Mouse (Mus musculus) heart, embryonic 11.5 days (tissue): Measurements from ENCODE around the gene Dnaaf5. TPM values are rescaled to one million over a fixed set of nuclear protein-coding genes. Genes with fewer than 3 reads are reported as not detected.

Experiments
- ATAC-seq: fragments of 200-750 bp; cut with Nextera tagmentation; replicated peaks from 2 replicates; pipeline ENCODE4 v1.8.0; 2017; ENCODE audit warnings: moderate library complexity; ENCODE audit not compliant: insufficient number of reproducible peaks, low FRiP score, low TSS enrichment
- H3K27ac ChIP-seq: fragments of 300-500 bp; sonication (generic); 2 replicates; pipeline ENCODE4 v1.5.1; 2014; ENCODE audit warnings: mild to moderate bottlenecking, low read depth, low read length
- H3K27me3 ChIP-seq: fragments of 300-500 bp; sonication (generic); 2 replicates; pipeline ENCODE4 v1.6.1; 2014; ENCODE audit warnings: mild to moderate bottlenecking, low read length, mixed read lengths; ENCODE audit not compliant: control insufficient read depth, insufficient read depth
- H3K36me3 ChIP-seq: fragments of 300-500 bp; sonication (generic); 2 replicates; pipeline ENCODE4 v1.6.1; 2014; ENCODE audit warnings: mild to moderate bottlenecking, low read length, moderate library complexity, mixed read lengths; ENCODE audit not compliant: control insufficient read depth, insufficient read depth
- H3K4me1 ChIP-seq: fragments of 300-500 bp; sonication (generic); 2 replicates; pipeline ENCODE4 v1.6.1; 2014; ENCODE audit warnings: low read length; ENCODE audit not compliant: control insufficient read depth, insufficient read depth
- H3K4me2 ChIP-seq: fragments of 300-500 bp; sonication (generic); 2 replicates; pipeline ENCODE4 v1.6.1; 2014; ENCODE audit warnings: mild to moderate bottlenecking, moderate library complexity
- H3K4me3 ChIP-seq: fragments of 300-500 bp; sonication (generic); 2 replicates; pipeline ENCODE4 v1.5.1; 2014; ENCODE audit warnings: low read depth, low read length
- H3K9ac ChIP-seq: fragments of 300-500 bp; sonication (generic); 2 replicates; pipeline ENCODE4 v1.6.1; 2014; ENCODE audit warnings: mild to moderate bottlenecking, low read depth, low read length, moderate library complexity
- H3K9me3 ChIP-seq: fragments of 300-500 bp; sonication (generic); replicated peaks from 2 replicates; pipeline ENCODE4 v1.6.1; 2016; ENCODE audit warnings: low read length; ENCODE audit not compliant: control insufficient read depth
- WGBS: fragments of 180-500 bp; shearing (Covaris S2); extraction: QIAGEN DNeasy Blood & Tissue Kit; methylation state at CpG from one replicate; pipeline ENCODE4 v1.1.7; 2014; ENCODE audit not compliant: insufficient replicate concordance; 5-methylcytosine and 5-hydroxymethylcytosine counted together
- polyA plus RNA-seq: library from polyadenylated mRNA; unstranded; fragments of >200 nt; fragmentation: Nextera tagmentation; extraction: Ambion mirVana; gene quantifications from 2 replicates; pipeline ENCODE4 v1.2.1, GENCODE M21; 2014

Gene Dnaaf5
- polyA plus RNA-seq, 1 experiment from 2014 or later: 6.9 TPM

DNA sequence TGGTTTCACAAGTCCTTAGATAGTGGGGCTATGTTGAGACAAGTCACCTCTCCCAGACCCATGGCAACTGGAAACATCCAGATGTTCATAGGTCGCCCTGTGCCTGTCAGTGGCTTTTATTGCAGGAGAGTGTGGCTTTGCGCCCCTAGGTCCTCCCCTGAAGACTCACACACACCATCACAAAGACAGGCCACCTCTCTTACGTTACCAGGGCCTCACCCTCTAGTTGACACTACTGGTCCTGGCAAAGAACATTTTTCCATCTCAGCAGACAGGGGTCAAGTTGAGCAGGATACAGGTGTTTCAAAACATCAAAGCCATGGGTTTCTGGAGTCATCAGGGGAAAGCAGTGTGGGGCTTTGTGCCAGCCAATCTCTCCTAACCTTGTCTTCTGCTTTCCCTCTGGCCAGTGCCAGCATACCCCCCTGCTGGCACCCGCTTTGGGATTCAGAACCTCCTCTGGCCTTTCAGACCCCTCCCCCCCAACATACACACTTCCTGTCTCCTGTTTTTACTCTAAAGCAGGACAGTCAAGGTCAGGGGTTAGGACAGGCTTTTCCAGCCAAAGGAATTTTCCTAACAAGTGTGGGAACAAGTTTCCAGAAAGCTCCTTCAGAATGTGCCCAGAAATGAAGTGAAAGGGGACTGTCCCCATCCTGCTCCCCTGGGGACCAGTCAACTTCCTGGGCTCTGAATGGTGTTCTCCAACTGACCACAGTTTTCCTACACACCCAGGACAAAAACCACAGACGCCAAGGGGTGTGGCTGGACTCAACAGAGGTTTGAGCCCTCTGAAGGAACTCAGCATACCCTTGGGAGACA lies 31.7 kb upstream of the Dnaaf5 start:
- H3K9me3 ChIP-seq: peaks cover 2% of the 10 kb centered on the region; the same call in 1 of the 2 replicates
- H3K4me1 ChIP-seq: peaks cover 10% of the 10 kb centered on the region
- 54% methylated on average over 5 of the region's 5 CpGs for WGBS
- H3K36me3 ChIP-seq: no peaks in the 10 kb centered on the region
- 0 out of 2 replicates have a peak, but pooled peaks have one; percentile 18 for ATAC-seq
- H3K4me2 ChIP-seq: no peak overlapping the region
- H3K27ac ChIP-seq: no peak overlapping the region; the same call in 1 of the 2 replicates
- H3K4me3 ChIP-seq: no peak overlapping the region
- no peaks in the 10 kb centered on the region for H3K27me3 ChIP-seq
- no peak overlapping the region for H3K9ac ChIP-seq

DNA sequence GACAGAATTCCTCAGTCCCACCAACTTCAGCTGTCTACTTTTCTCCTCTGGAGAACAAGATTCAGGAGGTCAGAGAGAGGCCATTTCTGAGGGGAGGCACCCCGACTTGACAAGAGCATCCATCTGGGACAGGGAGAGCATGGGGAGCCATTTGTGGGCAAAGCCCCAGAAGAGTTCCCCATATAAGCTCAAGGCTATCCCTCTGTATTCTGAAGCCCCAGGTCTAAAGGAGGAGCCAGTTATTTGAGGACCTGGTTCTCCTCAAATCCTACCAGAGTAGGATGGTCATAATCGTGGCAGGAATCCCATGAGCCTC lies 31.1 kb upstream of the Dnaaf5 start:
- no peak for ATAC-seq
- Histone ChIP-seq H3K4me2 (no peak overlapping the region), H3K9me3 (peaks cover 2% of the 10 kb centered on the region; the same call in 1 of the 2 replicates), H3K36me3 (no peaks in the 10 kb centered on the region), H3K27ac (no peak overlapping the region), H3K9ac (no peak overlapping the region), H3K4me1 (peaks cover 10% of the 10 kb centered on the region), H3K4me3 (no peak overlapping the region), H3K27me3 (no peaks in the 10 kb centered on the region)
- WGBS: 61% methylated on average over 2 of the region's 2 CpGs

DNA sequence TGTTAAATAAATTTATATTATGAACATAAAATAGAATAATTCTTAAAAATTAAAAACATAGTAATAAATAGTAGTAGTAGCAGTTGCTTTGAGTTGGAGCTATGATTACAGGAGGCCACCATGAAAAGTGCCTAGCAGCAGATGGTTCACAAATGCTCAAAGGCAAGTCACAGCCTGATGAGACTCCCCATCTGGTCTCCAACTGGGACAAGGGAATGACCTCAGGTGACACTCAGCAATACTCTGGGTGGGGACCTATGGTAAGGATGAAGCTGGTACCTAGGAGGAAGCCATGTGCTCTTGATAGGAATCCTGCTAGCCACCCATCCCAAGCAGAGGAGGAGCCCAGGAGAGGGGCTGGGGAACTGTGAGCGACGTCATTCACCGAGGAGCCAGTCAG lies 24.3 kb upstream of the Dnaaf5 start:
- Histone ChIP-seq H3K36me3 (no peaks in the 10 kb centered on the region), H3K9me3 (peaks cover 2% of the 10 kb centered on the region; the same call in 1 of the 2 replicates), H3K9ac (no peak overlapping the region), H3K4me2 (no peak overlapping the region), H3K4me1 (peaks cover 3% of the 10 kb centered on the region; the same call in 1 of the 2 replicates), H3K27ac (no peak overlapping the region), H3K27me3 (peaks cover 12% of the 10 kb centered on the region), H3K4me3 (no peak overlapping the region)
- 75% methylated on average over 3 of the region's 3 CpGs for WGBS
- no peak for ATAC-seq

DNA sequence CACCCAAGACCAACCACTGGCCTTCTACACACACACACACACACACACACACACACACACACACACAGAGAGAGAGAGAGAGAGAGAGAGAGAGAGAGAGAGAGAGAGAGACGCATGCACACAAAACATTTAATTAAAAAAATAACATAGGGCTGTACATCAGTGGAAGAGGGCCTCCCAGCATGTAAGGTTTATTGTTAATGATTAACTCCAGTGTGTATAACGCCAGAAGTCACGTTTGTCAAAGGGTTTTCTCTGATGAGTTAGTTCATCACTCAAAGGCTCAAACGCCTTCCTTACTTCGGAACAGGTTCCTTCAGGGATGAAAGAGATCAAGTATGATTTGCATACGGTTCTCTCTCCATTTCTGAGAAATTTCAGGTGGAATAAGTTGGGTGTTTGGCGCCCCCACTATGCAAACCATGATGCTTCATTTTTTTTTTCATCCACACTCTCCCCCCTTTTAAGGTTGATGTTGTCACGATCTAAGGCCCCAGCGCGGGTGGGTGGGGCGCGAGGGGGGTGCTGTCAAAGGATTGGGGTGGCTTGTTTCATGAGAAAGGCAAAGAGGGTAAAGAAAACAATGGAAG lies 21.5 kb upstream of the Dnaaf5 start:
- 0 out of 2 replicates have a peak overlapping the region, but pooled peaks have one; percentile 75 for H3K9ac ChIP-seq
- no peaks in the 10 kb centered on the region for H3K36me3 ChIP-seq
- H3K9me3 ChIP-seq: no peaks in the 10 kb centered on the region
- peaks cover 3% of the 10 kb centered on the region; the same call in 1 of the 2 replicates for H3K4me1 ChIP-seq
- peak overlapping the region; percentile 93 for H3K4me2 ChIP-seq
- H3K27ac ChIP-seq: no peak overlapping the region
- 34% methylated on average over 12 of the region's 12 CpGs for WGBS
- H3K27me3 ChIP-seq: peaks cover 15% of the 10 kb centered on the region
- H3K4me3 ChIP-seq: peak overlapping the region; percentile 64
- no peak for ATAC-seq

DNA sequence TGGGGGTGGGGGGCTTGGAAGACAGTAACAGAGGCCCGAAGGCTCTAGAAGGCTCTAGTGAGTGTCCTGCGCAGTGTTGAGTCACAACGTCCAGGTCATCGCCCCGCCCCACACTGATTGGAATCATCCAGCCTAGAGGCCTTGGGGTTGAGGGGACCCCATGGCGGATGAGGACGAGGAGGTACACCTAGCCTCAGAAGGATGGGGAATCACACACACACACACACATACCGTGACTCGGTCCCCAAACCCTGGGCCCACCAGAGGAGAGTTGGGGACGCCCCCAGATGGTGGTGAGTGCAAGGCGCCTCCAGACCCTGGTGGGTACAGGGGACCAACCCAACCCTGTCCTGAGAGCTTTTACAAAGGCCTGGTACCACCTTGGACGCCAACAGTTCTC lies 20.9 kb upstream of the Dnaaf5 start:
- peak; percentile 19; the same call in 1 of the 2 replicates for ATAC-seq
- peaks cover 3% of the 10 kb centered on the region; the same call in 1 of the 2 replicates for H3K4me1 ChIP-seq
- H3K9ac ChIP-seq: peak overlapping the region; percentile 75
- peak overlapping the region; percentile 93 for H3K4me2 ChIP-seq
- no peaks in the 10 kb centered on the region for H3K36me3 ChIP-seq
- H3K27ac ChIP-seq: no peak overlapping the region
- 5% methylated on average over 11 of the region's 12 CpGs for WGBS
- no peaks in the 10 kb centered on the region for H3K9me3 ChIP-seq
- H3K27me3 ChIP-seq: peaks cover 15% of the 10 kb centered on the region
- peak overlapping the region; percentile 64 for H3K4me3 ChIP-seq

DNA sequence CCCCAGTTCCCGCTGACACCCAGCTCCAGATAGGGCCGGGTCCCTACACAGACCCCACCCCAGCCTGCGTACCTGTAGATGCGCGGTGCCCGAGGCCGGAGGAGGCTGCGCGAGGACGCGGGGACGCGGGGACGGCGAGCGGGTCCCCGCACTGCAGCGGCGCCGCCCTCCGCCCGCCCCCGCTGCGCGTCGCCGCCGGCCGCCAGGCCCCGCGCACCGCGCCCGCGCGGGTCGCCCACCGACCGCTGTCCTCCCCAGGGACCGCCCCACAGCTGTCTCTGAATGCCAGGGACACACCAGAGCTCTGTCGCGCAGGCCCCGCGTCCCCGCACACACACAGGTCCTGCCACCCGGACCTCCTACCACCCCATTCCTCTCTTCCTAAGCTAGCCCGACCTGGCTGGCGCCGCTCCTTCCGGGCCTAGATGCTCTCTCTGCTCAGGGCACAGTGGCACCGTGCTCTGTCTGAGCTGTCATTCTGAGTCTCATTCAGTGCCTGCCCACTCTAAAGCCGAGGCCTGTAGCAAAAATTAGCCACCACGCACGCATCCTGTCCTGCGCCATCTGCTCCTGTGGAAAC lies 20.4 kb upstream of the Dnaaf5 start:
- H3K4me1 ChIP-seq: peaks cover 3% of the 10 kb centered on the region; the same call in 1 of the 2 replicates
- no peaks in the 10 kb centered on the region for H3K36me3 ChIP-seq
- peak overlapping the region; percentile 93 for H3K4me2 ChIP-seq
- peak; percentile 56; the same call in 1 of the 2 replicates for ATAC-seq
- peak overlapping the region; percentile 64 for H3K4me3 ChIP-seq
- H3K9ac ChIP-seq: peak overlapping the region; percentile 75
- H3K27ac ChIP-seq: no peak overlapping the region
- H3K9me3 ChIP-seq: no peaks in the 10 kb centered on the region
- H3K27me3 ChIP-seq: peaks cover 15% of the 10 kb centered on the region
- 4% methylated on average over 36 of the region's 55 CpGs for WGBS

DNA sequence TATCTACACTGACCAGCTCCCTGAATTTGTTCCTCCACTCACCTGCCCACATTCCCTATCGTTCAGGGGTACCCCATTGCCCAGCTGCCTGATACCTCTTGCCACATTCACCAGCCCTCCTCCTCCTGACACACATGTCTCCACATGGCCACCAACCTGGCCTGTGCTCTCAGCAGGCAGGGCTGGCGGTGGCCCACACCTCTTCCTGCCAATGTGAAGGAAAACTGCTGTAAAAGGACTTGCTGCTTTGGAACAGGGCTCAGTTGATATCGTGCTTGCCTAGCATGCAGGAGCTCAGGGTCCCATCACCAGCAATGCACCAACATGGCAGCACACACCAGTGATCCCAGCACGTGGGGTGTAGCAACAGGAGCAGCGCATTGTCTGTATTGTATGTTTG lies 19.7 kb upstream of the Dnaaf5 start:
- H3K9me3 ChIP-seq: no peaks in the 10 kb centered on the region
- H3K4me3 ChIP-seq: peak overlapping the region; percentile 64; the same call in 1 of the 2 replicates
- H3K4me2 ChIP-seq: no peak overlapping the region
- 75% methylated on average over 5 of the region's 5 CpGs for WGBS
- no peak overlapping the region for H3K9ac ChIP-seq
- H3K27ac ChIP-seq: no peak overlapping the region
- H3K27me3 ChIP-seq: peaks cover 15% of the 10 kb centered on the region
- H3K36me3 ChIP-seq: no peaks in the 10 kb centered on the region
- H3K4me1 ChIP-seq: peaks cover 3% of the 10 kb centered on the region; the same call in 1 of the 2 replicates
- no peak for ATAC-seq

DNA sequence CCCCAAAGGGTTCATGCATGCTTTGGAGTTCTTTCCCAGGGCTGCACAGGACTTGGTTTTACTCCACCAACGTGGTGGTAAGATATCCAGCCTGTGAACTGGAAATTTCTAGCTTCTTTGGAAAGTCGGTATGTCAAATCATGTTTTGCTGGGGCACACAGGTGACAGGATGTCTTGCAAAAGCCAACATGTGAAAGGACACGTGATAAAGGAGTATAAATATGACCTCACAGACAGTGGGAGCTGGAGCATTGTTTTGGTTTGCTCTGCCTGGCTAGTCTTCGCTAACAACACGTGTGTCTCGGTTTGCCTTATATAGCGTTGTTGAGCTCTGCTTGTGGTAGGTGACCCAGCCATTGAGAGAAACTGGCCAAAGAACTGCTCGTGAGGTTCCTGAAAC lies 15.5 kb upstream of the Dnaaf5 start:
- Histone ChIP-seq H3K36me3 (no peaks in the 10 kb centered on the region), H3K27ac (no peak overlapping the region), H3K9me3 (no peaks in the 10 kb centered on the region), H3K27me3 (peaks cover 11% of the 10 kb centered on the region), H3K9ac (no peak overlapping the region), H3K4me2 (no peak overlapping the region), H3K4me1 (no peaks in the 10 kb centered on the region), H3K4me3 (no peak overlapping the region)
- no peak for ATAC-seq
- 74% methylated on average over 8 of the region's 8 CpGs for WGBS
